Mouse (Mus musculus): ENCODE measurements around the gene Pcdh15. TPM values are rescaled to one million over a fixed set of nuclear protein-coding genes. Genes with fewer than 3 reads are reported as not detected.

Pcdh15 gene
- polyA plus RNA-seq, 1 experiment from 2014 or later = 1.3 TPM

- Histone ChIP-seq H3K9ac (ENCODE audit: low read depth, low read length) (no peak overlapping the region), H3K4me2 (no peak overlapping the region), H3K36me3 (ENCODE audit: control insufficient read depth, insufficient read depth, low read length) (no peaks in the 10 kb centered on the region), H3K27ac (ENCODE audit: low read depth, low read length) (no peak overlapping the region), H3K27me3 (replicated peaks; ENCODE audit: control insufficient read depth, insufficient read depth, low read length) (no peaks in the 10 kb centered on the region), H3K9me3 (ENCODE audit: control insufficient read depth, low read length) (no peaks in the 10 kb centered on the region), H3K4me1 (replicated peaks; ENCODE audit: control insufficient read depth, insufficient read depth, low read length) (no peaks in the 10 kb centered on the region), H3K4me3 (ENCODE audit: low read depth, low read length) (no peak overlapping the region)
- no peak for ATAC-seq (replicated peaks; ENCODE audit: low FRiP score)
- no peak for DNase-seq (ENCODE audit: low spot score)
- 78% methylated on average over 3 of the region's 3 CpGs for WGBS
Observed at GRCm38 (mm10) chr10:74339247-74340160, 1240.4 kb downstream of the Pcdh15 start.

GRCm38 (mm10) chr10:74359526-74359925 is 1260.4 kb downstream of the Pcdh15 start:
- H3K4me2 ChIP-seq = no peak overlapping the region
- DNase-seq (ENCODE audit: low spot score) = no peak
- H3K4me1 ChIP-seq (replicated peaks; ENCODE audit: control insufficient read depth, insufficient read depth, low read length) = no peaks in the 10 kb centered on the region
- H3K36me3 ChIP-seq (ENCODE audit: control insufficient read depth, insufficient read depth, low read length) = no peaks in the 10 kb centered on the region
- no peak overlapping the region for H3K27ac ChIP-seq (ENCODE audit: low read depth, low read length)
- no peak overlapping the region for H3K4me3 ChIP-seq (ENCODE audit: low read depth, low read length)
- ATAC-seq (replicated peaks; ENCODE audit: low FRiP score) = no peak
- H3K27me3 ChIP-seq (replicated peaks; ENCODE audit: control insufficient read depth, insufficient read depth, low read length) = no peaks in the 10 kb centered on the region
- no peak overlapping the region for H3K9ac ChIP-seq (ENCODE audit: low read depth, low read length)
- H3K9me3 ChIP-seq (ENCODE audit: control insufficient read depth, low read length) = no peaks in the 10 kb centered on the region
- WGBS = 73% methylated on average over 5 of the region's 5 CpGs

DNA sequence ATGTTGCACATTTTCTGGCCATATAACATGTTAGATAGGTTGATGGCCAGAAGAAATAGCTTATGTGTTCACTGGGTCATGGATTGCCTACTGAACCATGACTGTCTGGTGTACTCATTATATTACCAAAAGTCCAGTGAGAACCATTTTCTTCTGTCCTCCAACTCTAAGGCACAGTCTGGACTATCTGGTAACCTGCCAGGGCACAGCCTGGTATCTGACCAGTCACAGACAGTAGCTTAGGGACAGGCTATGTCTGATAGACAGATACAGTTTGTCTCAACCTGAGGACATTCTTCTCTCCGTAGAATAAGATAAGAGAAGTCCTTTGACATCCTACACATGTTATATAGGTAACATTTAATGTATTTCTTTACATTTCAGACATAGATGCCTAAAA is 1279.6 kb downstream of the Pcdh15 start:
- Histone ChIP-seq H3K9me3 (ENCODE audit: control insufficient read depth, low read length) (no peaks in the 10 kb centered on the region; the same call in 1 of the 2 replicates), H3K9ac (ENCODE audit: low read depth, low read length) (no peak overlapping the region), H3K4me1 (replicated peaks; ENCODE audit: control insufficient read depth, insufficient read depth, low read length) (no peaks in the 10 kb centered on the region), H3K27me3 (replicated peaks; ENCODE audit: control insufficient read depth, insufficient read depth, low read length) (no peaks in the 10 kb centered on the region), H3K36me3 (ENCODE audit: control insufficient read depth, insufficient read depth, low read length) (no peaks in the 10 kb centered on the region), H3K27ac (ENCODE audit: low read depth, low read length) (no peak overlapping the region), H3K4me2 (no peak overlapping the region), H3K4me3 (ENCODE audit: low read depth, low read length) (no peak overlapping the region)
- WGBS = 76% methylated on average over 1 of the region's 1 CpGs
- no peak for ATAC-seq (replicated peaks; ENCODE audit: low FRiP score)
- no peak for DNase-seq (ENCODE audit: low spot score)

DNA sequence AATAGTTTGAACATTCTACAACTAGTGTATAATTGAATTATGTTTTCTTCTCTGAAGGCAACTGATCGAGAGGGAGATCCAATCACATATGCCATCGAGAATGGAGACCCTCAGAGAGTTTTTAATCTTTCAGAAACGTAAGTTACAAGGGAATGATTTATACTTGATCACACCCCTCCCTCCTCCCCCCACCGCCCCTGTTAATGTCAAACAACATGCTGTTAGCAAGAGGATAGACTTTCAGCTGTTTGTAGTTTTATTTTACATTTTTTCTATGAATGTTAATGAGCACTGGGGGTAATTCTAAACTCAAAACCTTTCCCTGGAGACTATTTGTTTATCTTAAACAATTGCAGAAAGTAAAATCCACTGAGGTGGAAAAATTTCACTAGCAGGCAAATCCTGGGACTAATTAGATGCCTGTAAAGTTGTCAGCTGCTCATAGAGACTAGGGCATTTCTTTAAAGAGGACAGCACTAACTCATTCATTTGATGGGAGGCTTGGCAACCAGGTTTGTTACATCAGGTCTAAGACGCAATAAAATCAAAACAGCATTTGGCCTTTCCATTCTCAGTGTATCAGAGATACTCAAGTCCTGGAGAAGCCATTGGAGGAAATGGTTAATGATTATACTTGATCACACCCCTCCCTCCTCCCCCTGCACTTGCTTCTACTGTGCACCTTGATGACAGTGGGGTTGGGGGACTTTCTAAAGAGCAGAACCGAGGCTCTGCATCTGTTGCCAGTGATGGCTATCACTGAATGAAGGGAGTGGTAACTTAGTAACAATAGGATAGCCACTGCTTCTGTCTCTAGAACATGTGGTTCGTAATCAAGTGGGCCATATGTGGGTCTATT is 1280.4 kb downstream of the Pcdh15 start:
- H3K4me2 ChIP-seq = no peak overlapping the region
- H3K36me3 ChIP-seq (ENCODE audit: control insufficient read depth, insufficient read depth, low read length) = no peaks in the 10 kb centered on the region
- no peak overlapping the region for H3K9ac ChIP-seq (ENCODE audit: low read depth, low read length)
- 62% methylated on average over 7 of the region's 7 CpGs for WGBS
- H3K4me3 ChIP-seq (ENCODE audit: low read depth, low read length) = no peak overlapping the region
- no peaks in the 10 kb centered on the region; the same call in 1 of the 2 replicates for H3K9me3 ChIP-seq (ENCODE audit: control insufficient read depth, low read length)
- H3K27me3 ChIP-seq (replicated peaks; ENCODE audit: control insufficient read depth, insufficient read depth, low read length) = no peaks in the 10 kb centered on the region
- no peak overlapping the region for H3K27ac ChIP-seq (ENCODE audit: low read depth, low read length)
- DNase-seq (ENCODE audit: low spot score) (no peak), ATAC-seq (replicated peaks; ENCODE audit: low FRiP score) (no peak)
- no peaks in the 10 kb centered on the region for H3K4me1 ChIP-seq (replicated peaks; ENCODE audit: control insufficient read depth, insufficient read depth, low read length)

GRCm38 (mm10) chr10:74387538-74388499 is 1288.7 kb downstream of the Pcdh15 start:
- no peaks in the 10 kb centered on the region for H3K9me3 ChIP-seq (ENCODE audit: control insufficient read depth, low read length)
- WGBS = 79% methylated on average over 10 of the region's 10 CpGs
- no peak overlapping the region for H3K4me3 ChIP-seq (ENCODE audit: low read depth, low read length)
- ATAC-seq (replicated peaks; ENCODE audit: low FRiP score) (no peak), DNase-seq (ENCODE audit: low spot score) (no peak)
- H3K4me2 ChIP-seq = no peak overlapping the region
- no peaks in the 10 kb centered on the region for H3K36me3 ChIP-seq (ENCODE audit: control insufficient read depth, insufficient read depth, low read length)
- no peaks in the 10 kb centered on the region for H3K27me3 ChIP-seq (replicated peaks; ENCODE audit: control insufficient read depth, insufficient read depth, low read length)
- H3K27ac ChIP-seq (ENCODE audit: low read depth, low read length) = no peak overlapping the region
- no peaks in the 10 kb centered on the region for H3K4me1 ChIP-seq (replicated peaks; ENCODE audit: control insufficient read depth, insufficient read depth, low read length)
- H3K9ac ChIP-seq (ENCODE audit: low read depth, low read length) = no peak overlapping the region

DNA sequence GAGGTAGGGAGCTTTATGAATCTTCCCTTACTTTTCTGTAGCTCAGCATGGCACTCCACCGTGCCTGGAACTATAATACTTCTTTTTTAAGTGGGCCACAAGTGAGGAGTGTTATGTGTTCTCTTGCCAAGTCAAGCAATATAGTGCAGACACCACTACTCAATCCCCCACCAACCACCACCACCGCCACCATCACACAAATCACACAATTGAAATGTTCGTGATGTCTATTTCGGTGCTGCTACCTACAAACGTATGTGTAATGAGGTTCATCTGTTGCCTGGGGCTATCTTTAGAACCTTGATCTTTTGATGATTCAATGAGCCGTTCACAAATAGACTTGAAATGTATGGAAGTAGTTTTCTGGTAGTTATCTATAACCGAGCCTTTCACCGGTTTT is 1304.0 kb downstream of the Pcdh15 start:
- Histone ChIP-seq H3K27me3 (replicated peaks; ENCODE audit: control insufficient read depth, insufficient read depth, low read length) (no peaks in the 10 kb centered on the region), H3K4me2 (no peak overlapping the region), H3K9me3 (ENCODE audit: control insufficient read depth, low read length) (no peaks in the 10 kb centered on the region), H3K27ac (ENCODE audit: low read depth, low read length) (no peak overlapping the region), H3K4me1 (replicated peaks; ENCODE audit: control insufficient read depth, insufficient read depth, low read length) (no peaks in the 10 kb centered on the region), H3K9ac (ENCODE audit: low read depth, low read length) (no peak overlapping the region), H3K36me3 (ENCODE audit: control insufficient read depth, insufficient read depth, low read length) (no peaks in the 10 kb centered on the region), H3K4me3 (ENCODE audit: low read depth, low read length) (no peak overlapping the region)
- DNase-seq (ENCODE audit: low spot score) (no peak), ATAC-seq (replicated peaks; ENCODE audit: low FRiP score) (no peak)
- WGBS = 82% methylated on average over 8 of the region's 8 CpGs

DNA sequence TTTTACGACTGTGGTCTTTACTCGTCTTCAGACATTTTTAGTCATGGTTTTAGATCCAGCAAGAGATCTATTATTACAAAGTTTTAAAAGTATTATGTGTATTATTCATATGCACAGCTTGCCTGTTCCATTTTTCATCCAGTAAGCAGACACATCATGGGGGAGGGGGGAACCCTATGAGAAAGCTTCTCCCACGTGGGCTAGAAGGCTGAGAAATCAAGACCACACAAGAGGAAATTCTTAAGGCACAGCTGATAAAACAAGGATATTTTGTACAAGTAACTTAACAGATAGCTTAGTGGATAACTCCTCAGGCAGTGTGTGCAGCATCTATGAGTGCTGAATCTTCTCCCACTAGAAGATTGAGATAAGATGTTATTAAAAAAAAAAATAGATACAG is 1314.9 kb downstream of the Pcdh15 start:
- WGBS = 69% methylated on average over 3 of the region's 3 CpGs
- H3K36me3 ChIP-seq (ENCODE audit: control insufficient read depth, insufficient read depth, low read length) = no peaks in the 10 kb centered on the region
- ATAC-seq (replicated peaks; ENCODE audit: low FRiP score) (no peak), DNase-seq (ENCODE audit: low spot score) (no peak)
- no peak overlapping the region for H3K27ac ChIP-seq (ENCODE audit: low read depth, low read length)
- H3K4me1 ChIP-seq (replicated peaks; ENCODE audit: control insufficient read depth, insufficient read depth, low read length) = no peaks in the 10 kb centered on the region
- H3K4me2 ChIP-seq = no peak overlapping the region
- H3K4me3 ChIP-seq (ENCODE audit: low read depth, low read length) = no peak overlapping the region
- no peaks in the 10 kb centered on the region for H3K27me3 ChIP-seq (replicated peaks; ENCODE audit: control insufficient read depth, insufficient read depth, low read length)
- no peaks in the 10 kb centered on the region for H3K9me3 ChIP-seq (ENCODE audit: control insufficient read depth, low read length)
- H3K9ac ChIP-seq (ENCODE audit: low read depth, low read length) = no peak overlapping the region

DNA sequence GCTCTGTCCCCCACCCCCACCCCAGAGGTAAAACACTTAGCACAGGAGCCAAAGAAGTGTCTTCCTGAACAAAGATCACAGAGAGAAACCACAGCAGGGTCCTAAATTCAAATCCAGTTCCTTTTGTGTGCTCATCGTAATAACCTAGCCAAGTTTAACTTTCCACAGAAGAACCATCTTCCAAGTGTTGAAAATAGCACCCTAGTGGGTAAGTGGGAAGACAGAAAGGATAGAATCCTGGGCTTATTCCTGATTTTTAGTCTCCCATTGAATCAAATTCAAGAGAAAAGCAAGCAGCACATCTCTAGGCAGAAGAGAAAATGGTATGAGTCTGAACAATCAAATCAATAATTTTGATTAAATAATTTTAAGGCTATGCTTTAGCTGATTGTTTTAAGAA is 1315.8 kb downstream of the Pcdh15 start:
- ATAC-seq (replicated peaks; ENCODE audit: low FRiP score) (no peak), DNase-seq (ENCODE audit: low spot score) (no peak)
- Histone ChIP-seq H3K9ac (ENCODE audit: low read depth, low read length) (no peak overlapping the region), H3K36me3 (ENCODE audit: control insufficient read depth, insufficient read depth, low read length) (no peaks in the 10 kb centered on the region), H3K4me2 (no peak overlapping the region), H3K4me1 (replicated peaks; ENCODE audit: control insufficient read depth, insufficient read depth, low read length) (no peaks in the 10 kb centered on the region), H3K4me3 (ENCODE audit: low read depth, low read length) (no peak overlapping the region), H3K27me3 (replicated peaks; ENCODE audit: control insufficient read depth, insufficient read depth, low read length) (no peaks in the 10 kb centered on the region), H3K27ac (ENCODE audit: low read depth, low read length) (no peak overlapping the region), H3K9me3 (ENCODE audit: control insufficient read depth, low read length) (no peaks in the 10 kb centered on the region)
- WGBS = 78% methylated on average over 1 of the region's 1 CpGs

Measured in liver, embryonic 11.5 days (tissue).